Mouse (Mus musculus) megakaryocyte, embryonic 14.5 days (primary cell): Measurements from ENCODE around the gene Ric8b.

ENCODE experiments used
- FLI1 ChIP-seq: IDR thresholded peaks from 2 replicates; pipeline ENCODE4 v1.6.1; 2012; ENCODE audit warnings: low read length, inconsistent platforms, mixed read lengths
- GATA1 ChIP-seq: IDR thresholded peaks from 3 replicates; pipeline ENCODE4 v1.6.1; 2012; ENCODE audit warnings: mixed read lengths, low read length, inconsistent platforms, borderline replicate concordance

GRCm38 (mm10) chr10:84949684-84950010, 32.2 kb downstream of the Ric8b start:
- TF ChIP-seq GATA1 = no peak
- TF ChIP-seq FLI1 = no peak
